Mouse (Mus musculus) erythroblast, embryonic 14.5 days (primary cell): ENCODE data around the gene Pfn1.

ENCODE experiments used
- GATA1 ChIP-seq: IDR thresholded peaks from 2 replicates; pipeline ENCODE4 v1.6.1; 2012; ENCODE audit warnings: low read length, inconsistent platforms, mixed read lengths
- TAL1 ChIP-seq: IDR thresholded peaks from 3 replicates; pipeline ENCODE4 v1.6.1; 2012; ENCODE audit warnings: low read length, inconsistent platforms, mixed read lengths

- TF ChIP-seq GATA1 (no peak), TAL1 (no peak)
Measured at GRCm38 (mm10) chr11:70606717-70607116, 47.7 kb downstream of the Pfn1 start.
